Mouse (Mus musculus): Measurements from ENCODE around the gene Parp11.

GRCm38 (mm10) chr6:127398073-127398472, 48.6 kb upstream of the Parp11 start:
- TF ChIP-seq POLR2A (IDR thresholded peaks at IDR 0.05; ENCODE audit: low read depth, low read length), result no peak
- no peak for TF ChIP-seq CTCF (IDR thresholded peaks at IDR 0.05; ENCODE audit: extremely low read depth, insufficient read depth, insufficient read length, insufficient replicate concordance)

All from spleen, adult 2 months (tissue).